Mouse (Mus musculus) testis, adult 10 weeks (tissue): ENCODE measurements around the gene Dcun1d2. TPM values are rescaled to one million over a fixed set of nuclear protein-coding genes. Genes with fewer than 3 reads are reported as not detected.

Experiments
- polyA plus RNA-seq: library from polyadenylated mRNA; stranded (reverse); fragments of 350-450 nt; fragmentation: Illumina TruSeq; extraction: RNeasy Lipid Tissue Mini Kit (QIAGEN cat#74804); gene quantifications from one replicate; pipeline ENCODE4 v1.2.3, GENCODE M21; 2014; ENCODE audit warnings: low read depth, low replicate concordance

Dcun1d2 gene
- 3.7 TPM for polyA plus RNA-seq

DNA sequence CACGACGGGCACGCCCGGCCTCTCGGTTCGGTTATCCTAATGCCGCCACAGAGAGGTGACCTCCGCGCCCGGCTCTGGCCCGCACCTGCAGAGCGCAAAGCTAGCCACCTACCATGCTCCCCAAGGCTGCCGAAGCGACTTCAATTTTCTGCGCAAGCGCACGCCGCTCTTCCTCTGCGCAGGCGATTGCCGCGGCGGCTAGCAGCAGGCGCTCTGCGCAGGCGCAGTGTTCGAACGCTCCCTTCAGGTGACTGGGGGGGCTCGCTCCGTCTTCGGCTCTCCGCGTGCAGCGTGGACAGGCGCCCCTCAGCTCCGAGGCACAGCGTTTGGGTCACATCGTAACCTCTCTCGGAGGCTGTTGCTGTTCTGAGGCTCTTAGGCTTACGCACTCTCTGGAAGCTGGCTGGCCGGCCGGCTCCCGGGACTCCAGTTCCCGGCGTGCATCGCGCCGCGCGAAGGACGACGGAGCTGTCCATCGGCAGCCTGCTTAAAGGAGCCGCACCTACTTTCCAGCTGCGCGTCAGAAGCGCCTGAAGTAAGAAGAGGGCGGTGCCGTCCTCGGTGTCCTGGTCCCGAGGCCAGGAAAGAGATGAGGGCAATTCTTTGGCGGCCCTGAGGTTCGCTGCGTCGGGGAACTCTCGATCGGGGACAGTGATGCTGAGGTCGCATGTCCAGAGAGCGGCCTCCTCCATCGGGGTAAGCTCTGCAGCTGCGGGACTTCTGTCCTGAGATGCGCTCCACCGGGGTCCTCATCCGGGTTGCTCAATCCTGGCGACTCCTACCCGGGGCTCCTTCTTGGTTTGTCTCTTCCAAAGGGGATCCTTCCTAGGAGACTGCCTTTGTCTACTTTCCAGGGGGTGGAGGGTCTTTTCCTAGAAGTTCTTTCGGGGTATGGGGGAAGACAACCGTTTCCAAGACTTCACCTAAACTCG lies at the start of gene Dcun1d2, which contains the start of gene Tmco3:
Dcun1d2 (minus strand) TSS at position 440 of the 932 bp plus-strand sequence.
Tmco3 (plus strand) TSS at position 499 of the 932 bp plus-strand sequence.

DNA sequence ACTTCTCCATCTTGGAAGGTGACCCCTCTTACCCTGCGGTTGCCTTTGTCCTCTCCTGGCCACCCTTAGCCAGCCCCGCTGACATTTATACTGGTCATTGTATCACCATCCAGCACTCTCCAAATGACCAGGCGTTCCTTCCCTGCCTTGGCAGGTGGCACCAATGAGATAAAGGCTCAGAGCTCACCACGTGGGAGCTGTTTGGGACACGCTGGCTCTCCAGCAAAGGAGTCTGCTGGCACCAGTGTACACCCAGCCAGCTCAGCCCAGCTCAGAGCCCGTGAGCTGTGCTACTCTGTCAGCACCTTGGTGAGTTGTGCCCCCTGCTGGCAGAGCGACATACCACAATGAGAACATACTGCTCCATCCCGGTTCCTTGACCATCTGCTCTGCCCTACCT lies 33.9 kb downstream of the Dcun1d2 start, which contains the start of gene Adprhl1:
Adprhl1 (minus strand) TSS at position 144 of the 400 bp plus-strand sequence.

Other genes with a start within 250 kb of the Dcun1d2 start
- gene Proz, start 227.2 kb downstream of the Dcun1d2 start, polyA plus RNA-seq: not detected
- 29.6 TPM for gene Pcid2, start 182.7 kb downstream of the Dcun1d2 start, polyA plus RNA-seq
- gene Cul4a, start 182.5 kb downstream of the Dcun1d2 start, polyA plus RNA-seq: 103 TPM
- 382 TPM for gene Lamp1, start 129.0 kb downstream of the Dcun1d2 start, polyA plus RNA-seq
- 47.0 TPM for gene Grtp1, start 87.5 kb downstream of the Dcun1d2 start, polyA plus RNA-seq
- gene Adprhl1, start 34.0 kb downstream of the Dcun1d2 start, polyA plus RNA-seq: not detected
- gene Tmco3, start 59 bp upstream of the Dcun1d2 start, polyA plus RNA-seq: 6.1 TPM
- gene Tfdp1, start 50.6 kb upstream of the Dcun1d2 start, polyA plus RNA-seq: 33.8 TPM
- not detected for gene Atp4b, start 108.7 kb upstream of the Dcun1d2 start, polyA plus RNA-seq
- gene Grk1, start 117.0 kb upstream of the Dcun1d2 start, polyA plus RNA-seq: 0.06 TPM
- gene Tmem255b, start 147.1 kb upstream of the Dcun1d2 start, polyA plus RNA-seq: not detected
- gene Gas6, start 206.4 kb upstream of the Dcun1d2 start, polyA plus RNA-seq: 4.6 TPM